Mouse (Mus musculus): ENCODE measurements around the gene Lmntd1. TPM values are rescaled to one million over a fixed set of nuclear protein-coding genes. Genes with fewer than 3 reads are reported as not detected.

Lmntd1 gene
- total RNA-seq, 1 experiment from 2014 or later, result 0.39 TPM

DNA sequence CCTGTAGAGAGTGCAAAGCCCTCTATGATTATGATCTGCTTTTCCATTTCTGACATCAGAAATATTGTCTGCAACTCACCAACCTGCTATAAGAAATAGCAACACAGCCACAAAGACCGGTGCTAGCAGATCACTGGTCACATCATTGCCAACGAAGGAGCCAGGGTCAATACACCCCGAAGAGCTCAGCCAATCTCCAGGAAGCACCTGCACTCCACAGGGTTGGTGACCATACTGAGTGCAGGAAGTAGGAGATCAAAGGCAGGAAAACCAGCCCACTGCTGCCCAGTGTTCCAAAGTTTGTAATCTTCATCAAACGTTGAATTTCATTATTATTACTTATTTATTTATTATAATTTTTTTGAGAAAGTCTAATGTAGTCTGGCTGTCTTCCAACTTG is 9.5 kb downstream of the Lmntd1 start:
- no peak for DNase-seq

- no peak for DNase-seq
Measured at GRCm38 (mm10) chr6:145604126-145604525, 10.0 kb downstream of the Lmntd1 start.

DNA sequence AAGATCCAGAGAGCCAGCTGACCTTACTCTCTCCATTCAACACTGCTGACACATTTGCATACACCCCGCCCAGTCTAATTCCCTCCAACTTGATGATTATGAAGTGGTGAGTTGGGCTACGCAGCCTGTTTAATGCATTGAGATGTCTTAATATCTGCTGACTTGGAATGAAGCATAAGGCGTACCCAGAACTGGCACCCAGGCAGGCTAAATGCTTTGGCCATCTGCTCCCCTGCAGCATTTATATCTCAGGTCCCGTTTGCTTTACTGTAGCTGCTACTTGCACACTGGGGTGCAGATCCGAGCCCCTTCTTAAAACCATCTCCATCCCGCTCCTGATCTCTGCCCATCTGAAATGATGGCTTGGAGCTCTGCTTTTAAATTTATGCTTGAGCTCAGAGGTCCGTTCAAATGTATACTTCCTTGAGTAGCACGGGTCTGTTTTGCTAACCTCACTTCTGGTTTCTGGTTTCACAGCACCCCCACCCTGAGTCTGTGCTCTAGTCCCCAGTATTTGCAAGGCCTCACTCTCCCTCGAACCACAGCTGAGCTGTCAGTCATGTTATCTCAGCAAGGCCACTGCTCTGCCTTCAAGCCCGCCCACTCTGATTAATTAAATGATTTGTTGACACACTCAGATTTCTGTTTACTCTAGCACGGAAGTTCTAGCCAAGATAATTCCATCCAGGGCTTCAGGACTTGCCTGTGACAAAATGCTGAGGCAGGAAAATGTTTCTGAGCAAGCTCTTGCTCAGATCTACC is 15.1 kb downstream of the Lmntd1 start:
- DNase-seq, result no peak

- DNase-seq, result no peak
Measured at GRCm38 (mm10) chr6:145595905-145596304, 18.2 kb downstream of the Lmntd1 start.

GRCm38 (mm10) chr6:145593991-145594390 is 20.1 kb downstream of the Lmntd1 start:
- peak; percentile 60 for DNase-seq

- no peak for DNase-seq
Measured at GRCm38 (mm10) chr6:145592531-145592998, 21.6 kb downstream of the Lmntd1 start.

DNA sequence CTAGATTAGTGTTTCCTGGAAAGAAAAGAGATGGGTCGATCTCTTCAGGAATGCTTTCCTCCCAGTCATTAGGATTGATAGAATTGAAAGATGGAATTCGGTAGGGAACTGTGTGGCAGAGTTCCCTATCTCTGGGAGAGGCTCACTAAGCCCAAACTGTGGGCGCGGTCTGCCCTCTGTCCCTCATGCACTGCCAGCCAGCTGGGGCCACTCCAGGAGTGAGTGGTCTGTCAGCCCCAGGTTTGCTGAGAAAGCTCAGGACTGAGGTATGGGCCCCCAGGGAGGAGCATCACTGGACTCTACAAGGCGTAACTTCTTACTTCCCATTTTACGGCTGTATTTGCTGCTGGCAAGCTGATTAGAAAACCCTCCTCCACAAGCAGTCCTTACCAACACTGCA is 22.1 kb downstream of the Lmntd1 start:
- DNase-seq, result no peak

GRCm38 (mm10) chr6:145591578-145591977 is 22.5 kb downstream of the Lmntd1 start:
- DNase-seq, result no peak

DNA sequence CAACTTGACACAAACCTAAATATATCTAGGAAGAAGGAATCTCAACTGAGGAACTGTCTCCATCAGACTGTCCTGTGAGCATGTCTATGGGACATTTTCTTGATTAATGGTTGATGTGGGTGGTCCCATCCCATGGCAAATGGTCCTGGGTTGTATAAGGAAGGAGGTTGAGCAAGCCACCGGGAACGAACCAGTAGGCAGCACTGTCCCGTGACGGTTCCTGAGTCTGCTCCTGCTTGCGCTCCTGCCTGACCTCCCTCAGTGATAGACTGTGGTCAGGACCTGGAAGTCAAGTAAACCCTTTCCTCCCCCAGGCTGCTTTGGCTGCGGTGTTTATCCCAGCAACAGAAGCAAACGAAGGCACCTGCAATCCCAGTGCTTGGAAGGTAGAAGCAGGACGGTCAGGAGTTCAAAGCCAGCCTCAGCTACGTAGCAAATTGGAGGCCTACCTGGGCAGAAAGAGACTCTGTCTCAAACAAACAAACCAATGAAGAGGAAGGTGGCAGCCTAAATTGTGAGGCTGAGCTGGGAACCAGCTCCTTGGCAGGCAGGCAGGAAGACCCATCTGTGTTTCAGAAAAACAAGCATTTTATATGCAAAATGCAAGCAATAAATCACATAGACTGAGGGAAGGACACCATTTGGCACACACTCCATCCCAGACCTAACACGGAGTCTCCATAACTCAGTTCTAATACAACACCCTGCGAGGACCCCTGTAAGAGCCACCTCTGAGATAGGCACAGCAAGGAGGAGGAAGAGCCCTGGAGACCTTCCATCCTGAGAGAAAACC is 23.4 kb downstream of the Lmntd1 start:
- no peak for DNase-seq

- no peak for DNase-seq
Measured at GRCm38 (mm10) chr6:145585052-145585973, 28.8 kb downstream of the Lmntd1 start.

- no peak for DNase-seq
Measured at GRCm38 (mm10) chr6:145581366-145582170, 32.6 kb downstream of the Lmntd1 start.

GRCm38 (mm10) chr6:145579761-145580160 is 34.4 kb downstream of the Lmntd1 start:
- DNase-seq, result no peak

DNA sequence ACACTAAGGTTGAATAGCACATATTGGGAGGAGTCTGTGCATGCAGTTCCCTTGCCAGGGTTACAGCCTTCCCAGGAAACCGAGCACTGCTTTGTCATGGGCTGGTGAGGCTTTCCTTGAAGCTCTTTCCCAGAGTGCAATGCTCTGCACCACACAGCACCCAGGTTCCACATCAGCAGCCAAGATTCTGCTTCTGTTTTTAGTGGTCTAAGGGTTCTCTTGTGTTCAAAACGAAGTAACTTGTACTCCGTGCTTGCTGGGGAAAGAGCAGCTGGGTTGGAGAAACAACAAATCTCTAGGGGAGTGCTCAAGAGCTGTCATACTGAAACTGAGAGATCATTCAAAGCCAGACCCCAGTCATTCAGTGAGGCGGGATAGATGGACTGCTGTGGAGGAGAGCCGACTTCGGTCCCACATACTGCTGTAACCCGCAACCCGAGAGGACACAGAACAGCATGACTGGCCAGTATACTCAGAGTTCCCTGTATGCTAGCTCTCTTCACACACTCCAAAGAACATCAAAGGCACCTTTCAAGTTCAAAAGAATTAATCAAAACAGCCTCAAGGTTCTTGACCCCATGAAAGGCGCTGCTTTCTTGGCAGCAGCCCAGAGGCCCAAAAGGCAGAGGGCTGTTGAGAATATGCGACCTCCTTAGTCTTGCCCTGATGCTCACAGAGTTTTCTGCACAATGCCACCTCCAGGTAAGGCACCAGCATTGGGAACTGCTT is 35.5 kb downstream of the Lmntd1 start:
- DNase-seq, result peak; percentile 63

- DNase-seq, result no peak
Measured at GRCm38 (mm10) chr6:145576762-145577161, 37.4 kb downstream of the Lmntd1 start.

DNA sequence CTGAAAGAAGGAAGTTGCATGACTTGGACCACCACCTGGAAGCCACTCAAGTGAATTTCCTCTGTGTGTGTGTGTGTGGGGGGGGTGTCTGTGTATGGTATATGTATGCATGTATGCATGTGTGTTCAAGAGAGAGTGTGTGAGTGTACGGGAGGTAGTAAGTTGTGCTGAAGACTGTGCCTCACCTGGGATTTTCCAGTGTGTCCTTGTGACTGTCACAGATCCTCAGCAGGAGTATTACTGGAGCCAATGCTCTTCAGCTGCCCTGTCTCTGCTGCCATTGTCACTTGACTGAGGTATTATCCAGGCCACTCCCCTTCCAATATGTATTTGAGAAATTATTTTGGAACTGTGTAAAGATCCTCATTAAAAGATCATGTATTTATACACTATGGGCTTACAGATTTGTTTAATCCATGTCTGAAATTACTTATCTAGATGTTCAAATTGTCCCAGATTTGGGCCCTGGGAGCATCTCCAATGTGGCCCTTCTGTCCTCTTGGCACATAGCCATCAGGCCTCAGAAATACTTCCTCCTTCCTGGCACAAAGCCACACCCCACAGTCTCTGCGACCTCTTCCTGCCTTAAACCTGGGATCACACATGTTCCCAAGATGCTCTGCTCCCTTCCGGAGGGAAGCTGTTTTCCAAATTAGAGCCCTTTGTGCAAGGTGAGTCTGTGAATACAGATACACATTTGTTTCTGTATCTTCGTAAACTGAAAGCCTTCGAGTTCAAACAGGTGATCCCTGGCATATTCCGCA is 40.7 kb downstream of the Lmntd1 start:
- DNase-seq, result no peak

GRCm38 (mm10) chr6:145568701-145569100 is 45.4 kb downstream of the Lmntd1 start:
- DNase-seq, result no peak

DNA sequence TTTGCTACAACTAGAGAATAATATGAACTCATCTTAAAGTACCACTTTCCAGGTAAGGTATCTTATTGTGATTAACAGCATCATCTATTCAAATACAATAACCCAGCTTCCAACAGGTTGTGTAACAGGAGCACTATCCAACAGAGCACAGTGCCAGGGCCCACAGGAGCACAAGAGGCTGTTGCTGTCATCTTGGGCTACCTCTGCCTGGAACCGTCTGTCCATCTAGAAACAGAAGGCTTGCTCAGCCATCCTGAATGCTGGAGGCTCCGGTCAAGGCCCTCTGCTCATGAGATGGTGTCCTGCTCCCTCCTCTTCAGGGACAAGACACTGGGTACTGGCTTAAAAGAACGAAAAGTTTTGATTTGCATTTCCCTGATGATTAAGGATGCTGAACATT is 46.3 kb downstream of the Lmntd1 start:
- DNase-seq, result no peak

DNA sequence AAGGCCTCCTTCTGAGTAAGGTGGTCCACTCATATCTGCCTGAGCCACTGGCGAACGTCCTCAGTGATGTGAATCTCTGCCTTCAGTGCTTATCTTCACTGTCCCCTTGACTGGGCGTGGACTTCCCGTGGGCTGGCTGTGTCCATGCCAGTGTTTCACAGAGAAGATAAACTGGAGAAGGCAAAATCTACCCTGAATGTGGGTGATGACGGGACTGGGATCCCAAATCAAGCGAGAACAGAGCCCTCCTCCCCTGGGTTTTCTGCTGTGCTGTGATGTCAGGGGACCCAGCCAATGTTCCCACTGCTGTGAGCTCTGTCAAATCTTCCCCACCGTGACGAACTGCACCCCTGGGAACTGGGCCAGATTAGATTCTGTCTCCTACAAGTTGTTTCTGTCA is 46.8 kb downstream of the Lmntd1 start:
- no peak for DNase-seq

- DNase-seq, result no peak
Measured at GRCm38 (mm10) chr6:145565663-145566062, 48.5 kb downstream of the Lmntd1 start.

- DNase-seq, result no peak
Measured at GRCm38 (mm10) chr6:145564671-145565070, 49.4 kb downstream of the Lmntd1 start.

All from adrenal gland, postnatal 25 days (tissue).